8 mouse cellular contexts compared by ENCODE assay signal in the genomic region with DNA sequence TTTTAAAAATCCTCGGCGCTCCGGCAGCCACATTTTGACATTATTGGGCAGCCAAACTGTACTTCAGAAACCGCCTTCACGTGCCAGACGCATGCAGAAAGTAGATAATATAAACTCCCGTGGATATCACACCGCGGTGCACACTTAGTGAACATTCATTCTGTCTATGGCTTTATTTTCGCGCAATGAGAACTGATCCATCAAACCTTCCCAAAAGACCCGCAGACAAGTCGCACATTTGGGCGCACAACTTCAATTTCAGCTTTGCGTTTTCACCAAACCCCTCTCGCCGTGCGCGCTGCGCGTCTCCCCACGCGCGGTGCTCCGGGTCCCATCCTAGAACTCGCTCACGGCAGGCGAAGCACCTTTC. TPM values are rescaled to one million over a fixed set of nuclear protein-coding genes. Genes with fewer than 3 reads are reported as not detected.
DNase-seq lines count a peak whose midpoint lies in the region; ATAC-seq and TF ChIP-seq lines count a peak whose summit lies in the region.

No protein-coding gene starts in this region.

- H3K4me1 ChIP-seq in limb, embryonic 12.5 days (replicated peaks): peaks cover 25% of the 10 kb centered on the region
- peaks cover 12% of the 10 kb centered on the region for H3K4me1 ChIP-seq in olfactory bulb, adult 2 months (ENCODE audit: control insufficient read depth, insufficient read depth, low read length)

- TF ChIP-seq POLR2A in olfactory bulb, adult 2 months (IDR thresholded peaks at IDR 0.05; ENCODE audit: insufficient read depth, low read depth, low read length): no peak

- no peak for TF ChIP-seq CTCF in olfactory bulb, adult 2 months (IDR thresholded peaks at IDR 0.05; ENCODE audit: insufficient read depth, low read depth, low read length)

- H3K4me3 ChIP-seq in limb, embryonic 12.5 days (replicated peaks): peak overlapping the region; percentile 93
- peak overlapping the region; percentile 62 for H3K4me3 ChIP-seq in olfactory bulb, adult 2 months (ENCODE audit: insufficient read depth, low read depth, low read length)

- DNase-seq in frontal cortex, postnatal 36 days (ENCODE audit: low spot score in 2 of 2): peak; percentile 59 to 65
- no peak for DNase-seq in frontal cortex, postnatal 14 days (ENCODE audit: low spot score in 2 of 2)
- DNase-seq in urinary bladder, postnatal 36 days (ENCODE audit: low spot score in 2 of 2): peak; percentile 11 to 28
- DNase-seq in urinary bladder, adult 18-20 months (ENCODE audit: low spot score in 2 of 2): no peak
- DNase-seq in cerebellum, adult 8-10 months: no peak

- H3K36me3 ChIP-seq in limb, embryonic 12.5 days: peaks cover 8% of the 10 kb centered on the region; the same call in 1 of the 2 replicates

- H3K9ac ChIP-seq in limb, embryonic 12.5 days (replicated peaks): peak overlapping the region; percentile 79

- WGBS in limb, embryonic 12.5 days: under 1% methylated on average over 28 of the region's 28 CpGs
- WGBS in olfactory bulb, adult 2 months: under 1% methylated on average over 28 of the region's 28 CpGs

- no peaks in the 10 kb centered on the region for H3K9me3 ChIP-seq in limb, embryonic 12.5 days

- H3K4me2 ChIP-seq in limb, embryonic 12.5 days: peak overlapping the region; percentile 62

- H3K27me3 ChIP-seq in limb, embryonic 12.5 days: no peaks in the 10 kb centered on the region

- H3K27ac ChIP-seq in limb, embryonic 12.5 days: peak overlapping the region; percentile 99
- peak overlapping the region; percentile 24 for H3K27ac ChIP-seq in olfactory bulb, adult 2 months (ENCODE audit: insufficient read depth, low read depth, low read length)

- ATAC-seq in limb, embryonic 12.5 days (ENCODE audit: insufficient number of reproducible peaks, insufficient read depth, low FRiP score, low TSS enrichment, low read depth): no peak
- no peak for ATAC-seq in monocyte, adult 5-6 weeks (replicated peaks; ENCODE audit: insufficient number of reproducible peaks, low FRiP score, low TSS enrichment, poor library complexity, severe bottlenecking)

RNA-seq across cellular contexts. Expression of a gene that starts 0.9 kb away (rescaled TPM):
- 35.6 and 38.0 TPM in 2 replicates for polyA plus RNA-seq in limb, embryonic 12.5 days (2016; fragmentation: Nextera tagmentation; extraction: Ambion mirVana)
- polyA plus RNA-seq in olfactory bulb, adult 2 months (2012; ENCODE audit: insufficient read depth, insufficient read length, low replicate concordance, missing spikeins): not detected in 2 replicates
- total RNA-seq in monocyte, adult 5-6 weeks (2017): 83.4 to 96.7 TPM (median 89.1 TPM) in 3 replicates

Comparison
In these comparisons a context has a peak if more than half of its experiments do, and no peak if none do; other contexts are left out.
1. DNase-seq: peak in frontal cortex, postnatal 36 days (2 of 2) and urinary bladder, postnatal 36 days (2 of 2); none in frontal cortex, postnatal 14 days (0 of 2), urinary bladder, adult 18-20 months (0 of 2) and cerebellum, adult 8-10 months (single experiment).
2. RNA of a gene that starts 0.9 kb away (polyA plus RNA-seq): 35.6 to 38.0 TPM in limb, embryonic 12.5 days; not detected in olfactory bulb, adult 2 months; every median in the first group is over 10 times any median in the second.